Mouse (Mus musculus): Measurements from ENCODE around the gene Cmbl.

- no peak for TF ChIP-seq POLR2A (IDR thresholded peaks at IDR 0.05; ENCODE audit: borderline replicate concordance, insufficient read depth, low read length)
- no peak for TF ChIP-seq CTCF (IDR thresholded peaks at IDR 0.05; ENCODE audit: borderline replicate concordance, insufficient read depth, low read depth, low read length)
Measured at GRCm38 (mm10) chr15:31587789-31588188, 22.6 kb downstream of the Cmbl start.

Measured in cerebellum, adult 2 months (tissue).